Mouse (Mus musculus) right cerebral cortex, postnatal 10 days (tissue): ENCODE results near the gene Tuft1.
"Not testable (repeated sequence)": the region's sequence is repeated elsewhere in the genome, so short reads cannot be mapped to it uniquely, and the experiment has no call there.

ENCODE experiments used
- DNase-seq, 2 experiments: peaks; one replicate each; pipeline ENCODE4 v3.0.0; 2021; ENCODE audit warnings: low spot score in 2 of 2

Tuft1 gene

DNA sequence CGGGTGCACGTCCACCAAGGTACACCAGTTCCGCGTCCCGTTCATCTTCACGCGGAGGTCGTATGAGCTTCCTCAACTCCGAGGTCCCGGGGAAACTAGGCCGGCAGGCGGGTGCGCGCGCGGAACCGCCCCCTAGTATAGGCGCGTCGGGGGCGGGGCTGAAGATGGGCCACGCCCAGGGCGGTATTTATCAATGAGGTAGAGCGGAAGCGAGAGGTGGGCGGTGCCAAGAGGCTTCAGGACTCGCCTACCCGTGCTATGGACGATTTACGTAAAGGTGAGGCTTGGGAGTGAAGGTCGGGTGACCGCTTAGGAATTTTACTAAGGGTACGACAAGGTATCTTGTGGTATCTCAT, at the start of gene Tuft1:
Tuft1 (minus strand) TSS at position 133 of the 356 bp plus-strand sequence.
- DNase-seq, result peak; percentile 56 to 66

GRCm38 (mm10) chr3:94703364-94703763, 44.7 kb upstream of the Tuft1 start:
- peak; percentile 32 to 34 for DNase-seq

- no peak for DNase-seq
These were observed 44.2 kb upstream of the Tuft1 start for GRCm38 (mm10) chr3:94702856-94703255.

GRCm38 (mm10) chr3:94702163-94702810, 43.6 kb upstream of the Tuft1 start:
- DNase-seq, result not testable (repeated sequence)

GRCm38 (mm10) chr3:94696257-94696656, 37.6 kb upstream of the Tuft1 start:
- not testable (repeated sequence) for DNase-seq

DNA sequence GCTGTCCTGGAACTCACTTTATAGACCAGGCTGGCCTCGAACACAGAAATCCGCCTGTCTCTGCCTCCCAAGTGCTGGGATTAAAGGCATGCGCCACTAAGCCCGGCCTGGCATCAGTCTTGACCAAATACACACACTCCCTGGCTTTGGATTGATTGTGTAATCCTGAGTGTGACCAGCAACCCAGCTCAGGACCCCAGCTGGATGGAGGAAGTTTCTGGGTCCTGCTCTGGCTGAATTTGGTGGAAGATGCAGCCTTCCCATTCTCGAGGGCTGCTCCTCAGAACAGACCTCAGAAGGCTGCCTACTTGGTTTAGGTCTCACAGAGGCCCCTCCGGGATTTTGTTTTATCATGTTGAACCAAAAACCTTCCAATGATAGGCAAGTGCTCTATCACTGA, 36.9 kb upstream of the Tuft1 start:
- not testable (repeated sequence) for DNase-seq

GRCm38 (mm10) chr3:94693874-94694273, 35.2 kb upstream of the Tuft1 start:
- not testable (repeated sequence) for DNase-seq

DNA sequence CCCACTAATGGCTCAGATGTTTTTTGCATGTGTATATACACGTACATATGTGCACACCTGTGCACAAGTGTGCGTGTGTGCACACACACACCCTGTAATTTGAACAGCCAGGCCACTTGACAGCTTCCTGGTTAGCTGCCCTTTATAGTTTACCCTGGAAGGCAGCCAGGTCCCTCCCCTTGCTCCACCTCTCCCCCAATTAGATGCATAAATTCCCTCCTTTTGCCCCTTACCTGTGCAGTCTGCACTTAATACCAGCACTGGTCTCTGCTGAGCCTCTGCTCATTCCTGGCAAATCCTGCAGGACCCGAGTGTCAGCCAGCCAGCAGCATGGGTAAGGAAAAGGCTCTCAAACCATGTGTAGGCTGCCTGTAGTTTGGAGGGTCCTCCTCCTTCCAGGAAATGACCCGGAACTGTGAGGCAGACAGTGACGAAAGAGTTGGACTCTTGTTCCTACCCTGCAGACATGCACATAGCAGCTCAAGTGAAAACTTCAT, 34.7 kb upstream of the Tuft1 start, which contains the start of gene Selenbp2:
Selenbp2 (plus strand) TSS at position 228 of the 497 bp plus-strand sequence.
- DNase-seq, result no peak

- DNase-seq, result not testable (repeated sequence)
These were observed 33.0 kb upstream of the Tuft1 start for GRCm38 (mm10) chr3:94691694-94692093.

GRCm38 (mm10) chr3:94690616-94691247, 32.1 kb upstream of the Tuft1 start:
- DNase-seq, result no peak

GRCm38 (mm10) chr3:94690162-94690561, 31.5 kb upstream of the Tuft1 start:
- DNase-seq, result not testable (repeated sequence)

DNA sequence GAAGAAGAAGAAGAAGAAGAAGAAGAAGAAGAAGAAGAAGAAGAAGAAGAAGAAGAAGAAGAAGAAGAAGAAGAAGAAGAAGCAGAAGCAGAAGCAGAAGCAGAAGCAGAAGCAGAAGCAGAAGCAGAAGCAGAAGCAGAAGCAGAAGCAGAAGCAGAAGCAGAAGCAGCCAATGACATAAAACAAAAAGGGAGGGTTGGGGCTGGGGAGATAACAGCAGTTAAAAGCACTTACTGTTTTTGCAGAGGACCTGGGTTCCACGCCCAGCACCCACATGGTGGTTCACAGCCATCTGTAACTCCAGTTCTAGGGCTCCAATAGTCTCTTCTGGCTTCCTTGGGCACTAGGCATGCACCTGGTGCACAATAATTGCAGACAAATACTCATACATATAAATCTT, 30.5 kb upstream of the Tuft1 start:
- not testable (repeated sequence) for DNase-seq

DNA sequence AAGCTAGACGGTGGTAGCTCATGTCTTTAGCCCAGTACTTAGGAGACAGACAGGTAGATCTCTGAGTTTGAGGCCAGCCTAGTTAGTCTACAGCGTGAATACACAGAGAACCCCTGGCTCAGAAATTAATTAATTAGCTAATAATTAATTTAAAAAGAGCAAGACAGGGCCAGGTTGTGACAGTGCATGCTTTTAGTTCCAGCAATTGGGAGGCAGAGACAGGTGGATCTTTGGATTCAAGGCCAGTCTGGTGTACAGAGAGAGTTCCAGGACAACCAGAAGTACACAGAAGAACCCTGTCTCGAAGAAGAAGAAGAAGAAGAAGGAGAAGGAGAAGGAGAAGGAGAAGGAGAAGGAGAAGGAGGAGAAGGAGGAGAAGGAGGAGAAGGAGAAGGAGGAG, 30.0 kb upstream of the Tuft1 start:
- DNase-seq, result not testable (repeated sequence)

- not testable (repeated sequence) for DNase-seq
These were observed 27.5 kb upstream of the Tuft1 start for GRCm38 (mm10) chr3:94685989-94686772.

DNA sequence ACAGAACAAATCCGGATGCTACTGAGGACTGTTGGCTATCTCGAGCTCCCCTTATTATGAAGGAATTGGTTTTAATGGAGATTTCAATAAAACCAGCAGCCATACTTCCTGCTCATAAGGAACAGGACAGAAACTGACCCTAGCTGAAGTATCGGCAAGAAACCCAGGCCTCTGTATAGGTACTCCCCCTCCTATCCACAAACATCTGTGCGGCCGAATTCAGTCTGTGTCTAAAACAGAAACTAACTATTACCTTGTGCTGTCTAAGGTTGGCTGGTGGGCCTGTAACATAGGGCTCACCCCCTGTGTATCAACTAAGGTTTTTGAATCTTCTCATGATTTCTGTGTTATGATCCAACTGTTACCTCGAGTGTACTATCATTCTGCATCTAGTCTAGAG, 25.0 kb upstream of the Tuft1 start:
- no peak for DNase-seq

- no peak for DNase-seq
These were observed 22.1 kb upstream of the Tuft1 start for GRCm38 (mm10) chr3:94680783-94681182.

- DNase-seq, result not testable (repeated sequence)
These were observed 21.4 kb upstream of the Tuft1 start for GRCm38 (mm10) chr3:94680032-94680431.

DNA sequence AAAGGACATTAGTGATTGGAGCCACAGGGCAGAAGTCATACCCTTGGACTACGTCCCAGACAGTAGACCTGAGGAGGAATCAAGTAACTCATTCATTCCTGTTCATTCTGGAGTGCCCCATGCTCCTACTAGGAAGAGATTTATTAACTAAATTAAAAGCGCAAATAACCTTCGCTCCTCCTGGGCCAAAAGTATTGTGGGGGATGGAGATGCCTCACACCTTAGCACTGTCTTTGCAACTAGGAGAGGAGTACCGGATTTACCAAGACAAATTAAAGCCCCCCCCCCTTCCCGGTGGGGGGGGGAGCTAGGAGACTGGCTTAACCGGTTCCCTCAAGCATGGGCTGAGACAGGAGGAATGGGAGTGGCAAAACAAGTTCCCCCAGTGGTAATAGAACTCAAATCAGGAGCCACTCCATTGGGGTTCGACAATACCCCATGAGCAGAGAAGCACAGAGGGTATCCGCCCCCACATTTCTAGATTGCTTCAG, 20.7 kb upstream of the Tuft1 start:
- DNase-seq, result no peak

- DNase-seq, result not testable (repeated sequence)
These were observed 16.4 kb upstream of the Tuft1 start for GRCm38 (mm10) chr3:94675101-94675500.

DNA sequence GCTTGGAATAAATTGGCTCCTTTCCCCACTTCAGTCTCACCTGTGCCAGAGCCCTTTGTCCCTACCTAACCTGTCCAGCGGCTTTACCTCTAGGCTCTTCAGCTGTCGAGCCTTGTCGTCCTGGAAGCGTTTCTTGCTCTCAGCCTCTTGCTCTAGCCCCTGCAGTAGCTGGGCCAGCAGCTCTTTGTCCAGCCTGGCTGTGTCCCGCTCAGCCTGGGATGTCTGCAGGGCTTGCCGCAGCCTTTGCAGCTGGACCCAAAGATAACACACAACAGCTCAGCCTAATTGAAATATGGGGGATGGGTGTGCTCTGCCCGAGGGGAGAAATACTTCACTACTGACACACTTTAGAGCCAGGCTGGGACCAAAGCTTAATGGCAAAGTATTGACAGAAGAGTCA, 7.2 kb upstream of the Tuft1 start:
- not testable (repeated sequence) for DNase-seq

DNA sequence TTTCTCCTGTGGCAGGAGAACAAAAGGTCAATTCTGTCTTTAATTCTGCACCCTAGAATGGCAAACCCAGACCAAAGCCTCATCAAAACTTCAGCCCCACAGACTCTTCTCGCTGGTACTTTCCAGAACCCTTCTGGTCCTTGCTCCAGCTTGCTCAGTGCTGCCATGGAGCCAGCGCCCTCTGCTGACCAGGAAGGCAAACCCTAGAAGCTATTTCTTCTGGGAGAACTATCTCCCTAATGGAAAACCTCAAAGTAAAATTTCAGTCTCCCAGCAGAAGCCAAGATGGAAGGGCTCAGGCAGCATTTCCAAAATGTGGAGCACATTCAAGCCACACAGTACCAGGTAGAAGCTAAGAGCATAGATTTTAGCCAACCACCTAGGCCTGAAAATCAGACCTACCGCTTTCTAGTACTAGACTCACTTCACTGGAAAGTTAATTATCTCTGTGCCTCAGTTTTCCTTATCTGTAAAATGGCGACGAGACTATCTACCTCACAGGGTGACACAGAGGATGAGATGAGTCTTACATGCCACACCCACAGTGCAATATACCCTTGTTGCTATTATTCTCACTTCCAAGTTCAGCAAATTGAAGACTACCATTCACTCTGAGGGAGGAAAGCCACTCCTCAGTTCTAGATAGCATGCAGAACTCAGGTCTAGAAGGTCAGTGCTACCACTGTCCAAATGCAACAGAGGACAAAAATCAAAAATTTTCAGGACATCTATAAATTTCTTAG, 6.6 kb upstream of the Tuft1 start:
- DNase-seq, result not testable (repeated sequence)
